Mouse (Mus musculus): ENCODE data around the gene Mrgprd. TPM values are rescaled to one million over a fixed set of nuclear protein-coding genes. Genes with fewer than 3 reads are reported as not detected.

Mrgprd gene
- total RNA-seq (2023) = not detected in 4 replicates

GRCm38 (mm10) chr7:145314785-145315411 is at the start of gene Mrgprd:
TSS of gene Mrgprd (plus strand) at chr7:145314835.

GRCm38 (mm10) chr7:145283487-145284187 is 31.0 kb upstream of the Mrgprd start, which contains the start of gene Tpcn2:
TSS of gene Tpcn2 (minus strand) at chr7:145284011.

GRCm38 (mm10) chr7:145300321-145301007 is 14.2 kb upstream of the Mrgprd start, which contains the start of gene Mrgprf:
TSS of gene Mrgprf (plus strand) at chr7:145300828.

Other genes with a start within 250 kb of the Mrgprd start
- 1.2 to 3.0 TPM (median 1.4 TPM) in 4 replicates for gene 1810010D01Rik, start 106.7 kb upstream of the Mrgprd start, total RNA-seq (2023)
- gene Tpcn2, start 30.8 kb upstream of the Mrgprd start, total RNA-seq (2023) = 20.9 to 25.1 TPM (median 22.7 TPM) in 4 replicates
- gene Mrgprf, start 14.0 kb upstream of the Mrgprd start, total RNA-seq (2023) = not detected in 4 replicates

Data from B cell, adult 62 days (primary cell).